In the genomic region with DNA sequence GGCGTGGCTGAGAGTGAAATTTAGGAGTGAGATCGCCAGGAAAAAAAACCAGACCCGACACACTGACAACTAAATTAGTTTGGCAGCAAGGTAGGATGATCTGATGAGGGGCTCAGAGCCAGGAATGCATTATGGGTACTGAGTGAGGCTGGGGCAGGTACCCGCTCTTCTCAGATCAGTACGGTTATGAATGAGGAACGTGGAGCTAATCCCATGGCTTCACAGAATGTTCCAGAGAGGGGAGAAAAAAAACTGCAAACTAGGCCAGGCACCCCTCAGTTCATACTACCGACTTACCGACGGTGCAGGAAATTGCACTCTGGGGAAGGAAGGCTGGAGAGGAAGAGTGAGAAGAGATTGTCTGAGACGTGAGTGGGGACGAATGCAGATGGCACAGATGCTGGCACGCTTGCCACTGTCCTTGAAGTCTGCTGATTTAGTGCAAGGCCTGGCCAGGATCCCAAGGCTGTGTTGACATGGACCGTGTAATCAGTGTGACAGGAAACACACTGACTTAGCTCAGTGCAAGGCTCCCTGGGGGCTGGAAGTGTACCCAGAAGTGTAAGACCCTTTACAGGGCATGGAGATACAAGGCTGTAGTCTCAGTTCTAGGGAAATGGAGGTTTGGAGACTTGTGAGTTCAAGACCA, we compare ENCODE assay signal across 10 mouse cellular contexts.
DNase-seq lines count a peak whose midpoint lies in the region; ATAC-seq lines count a peak whose summit lies in the region.
"Had no signal": no experiment of that assay in that cellular context is flagged by ENCODE, and none has a peak within 500 bp of the region (broad histone marks: within the 10 kb centered on the region; RNA-seq: fewer than 3 reads in every experiment).

No protein-coding gene starts in this region.

- H3K4me1 ChIP-seq in lung, embryonic 15.5 days: peaks cover 25% of the 10 kb centered on the region
- 0 out of 2 replicates have a peak, but pooled peaks cover 5% of the 10 kb centered on the region for H3K4me1 ChIP-seq in intestine, embryonic 15.5 days (replicated peaks)

- intact Hi-C loops in heart, postnatal 25 days (cut with DNase I): no loop called here

- no peaks in the 10 kb centered on the region for H3K9me3 ChIP-seq in lung, embryonic 15.5 days
- H3K9me3 ChIP-seq in intestine, embryonic 15.5 days: no peaks in the 10 kb centered on the region

- ATAC-seq in lung, embryonic 15.5 days (ENCODE audit: borderline replicate concordance, extremely low read depth, low FRiP score, low TSS enrichment): peak; percentile 81
- ATAC-seq in inflammation-experienced regulatory T-cells, adult 6 months: no peak
- no peak for ATAC-seq in intestine, embryonic 15.5 days
- ATAC-seq: intestine, postnatal 0 days had no signal

- no peak overlapping the region for H3K9ac ChIP-seq in lung, embryonic 15.5 days
- H3K9ac ChIP-seq in intestine, embryonic 15.5 days: no peak overlapping the region

- 51% methylated on average over 13 of the region's 13 CpGs for WGBS in lung, embryonic 15.5 days
- 65% methylated on average over 13 of the region's 13 CpGs for WGBS in intestine, embryonic 15.5 days

- H3K4me2 ChIP-seq in lung, embryonic 15.5 days: no peak overlapping the region
- H3K4me2 ChIP-seq in intestine, embryonic 15.5 days (replicated peaks): no peak overlapping the region

- no peaks in the 10 kb centered on the region for H3K36me3 ChIP-seq in lung, embryonic 15.5 days
- H3K36me3 ChIP-seq in intestine, embryonic 15.5 days: no peaks in the 10 kb centered on the region

- no peak overlapping the region for H3K4me3 ChIP-seq in lung, embryonic 15.5 days
- no peak overlapping the region for H3K4me3 ChIP-seq in intestine, embryonic 15.5 days (replicated peaks)

- DNase-seq in heart, adult 11 months: peak; percentile 97
- no peak for DNase-seq in heart, postnatal 25 days (ENCODE audit: low spot score)
- peak; percentile 89 to 96 for DNase-seq in adrenal gland, adult (ENCODE audit: inconsistent age in 2 of 2, low spot score in 1 of 2)
- DNase-seq in cerebellum, postnatal 25 days: peak; percentile 54 to 57
- DNase-seq in layer of hippocampus, postnatal 36 days: no peak

- no peaks in the 10 kb centered on the region for H3K27me3 ChIP-seq in lung, embryonic 15.5 days
- H3K27me3 ChIP-seq in intestine, embryonic 15.5 days (replicated peaks): no peaks in the 10 kb centered on the region; the same call in 1 of the 2 replicates
- H3K27me3 ChIP-seq: CH12.LX had no signal

- peak overlapping the region; percentile 64 for H3K27ac ChIP-seq in lung, embryonic 15.5 days
- H3K27ac ChIP-seq in intestine, embryonic 15.5 days: no peak overlapping the region

Comparison
In these comparisons a context has a peak if more than half of its experiments do, and no peak if none do; other contexts are left out.
1. DNase-seq: peak in heart, adult 11 months (single experiment), adrenal gland, adult (2 of 2) and cerebellum, postnatal 25 days (2 of 2); none in heart, postnatal 25 days (single experiment) and layer of hippocampus, postnatal 36 days (0 of 2).